Mouse (Mus musculus): ENCODE measurements at regions not wholly inside any gene's neighbourhood (a gene's known extent, or its start where the extent isn't known, plus 50 kb on each side); places are given as distances from the start of the nearest gene placed in this dataset.

DNA sequence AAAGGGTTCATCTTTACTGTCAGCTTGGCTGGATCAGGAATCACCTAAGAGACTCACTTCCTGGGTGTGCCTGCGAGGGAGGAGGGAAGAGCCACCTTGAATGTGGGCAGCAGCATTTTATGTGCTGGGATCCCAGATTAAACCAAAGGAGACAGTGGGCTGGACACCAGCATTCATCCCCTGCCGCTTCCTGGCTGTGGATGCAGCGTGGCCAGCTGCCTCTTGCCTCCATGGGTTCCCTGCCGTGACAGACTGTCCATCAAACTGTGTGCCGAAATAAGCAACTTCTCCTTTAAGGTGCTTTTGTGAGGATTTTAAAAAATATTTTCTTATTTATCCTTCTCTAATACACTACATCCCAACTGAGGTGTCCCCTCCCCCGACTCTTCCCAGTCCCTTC is 55.4 kb upstream of the Cdh4 start:
- ATAC-seq (ENCODE audit: insufficient read depth, low FRiP score), result no peak
- H3K4me3 ChIP-seq (replicated peaks; ENCODE audit: low read length), result no peak overlapping the region
- H3K9ac ChIP-seq (ENCODE audit: low read length), result no peak overlapping the region
- no peaks in the 10 kb centered on the region for H3K36me3 ChIP-seq (ENCODE audit: control insufficient read depth, insufficient read depth, low read length)
- H3K9me3 ChIP-seq (replicated peaks; ENCODE audit: control insufficient read depth, low read length), result no peaks in the 10 kb centered on the region
- H3K4me1 ChIP-seq (ENCODE audit: control insufficient read depth, insufficient read depth, low read length), result peaks cover 10% of the 10 kb centered on the region
- H3K27ac ChIP-seq (ENCODE audit: low read length), result no peak overlapping the region
- WGBS, result 78% methylated on average over 6 of the region's 6 CpGs
- H3K4me2 ChIP-seq (ENCODE audit: low read depth, low read length), result no peak overlapping the region
- H3K27me3 ChIP-seq (ENCODE audit: control insufficient read depth, insufficient read depth, low read length), result no peaks in the 10 kb centered on the region

DNA sequence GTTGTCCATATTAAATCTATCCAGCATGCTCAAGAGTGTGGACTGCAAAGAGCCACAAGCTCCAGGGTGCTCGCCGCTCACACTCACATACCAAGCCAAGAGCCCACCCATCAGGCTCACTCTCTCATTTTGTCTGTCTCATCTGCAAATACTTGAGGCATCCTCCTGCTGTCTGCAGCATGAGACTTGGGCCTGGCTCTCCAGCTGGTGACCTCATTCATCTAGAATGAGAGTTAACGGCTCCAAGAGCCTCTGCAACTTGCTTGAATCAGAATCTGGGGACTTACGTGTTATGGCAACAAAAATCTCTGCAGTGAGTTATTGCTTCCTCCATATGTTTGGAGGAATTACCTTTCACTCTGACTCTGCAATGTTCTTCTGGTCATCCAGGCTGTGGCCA is 51.7 kb upstream of the Cdh4 start:
- peak; percentile 57 for ATAC-seq (ENCODE audit: insufficient read depth, low FRiP score)
- 40% methylated on average over 4 of the region's 4 CpGs for WGBS
- H3K9me3 ChIP-seq (replicated peaks; ENCODE audit: control insufficient read depth, low read length), result no peaks in the 10 kb centered on the region
- H3K9ac ChIP-seq (ENCODE audit: low read length), result no peak overlapping the region
- H3K4me3 ChIP-seq (replicated peaks; ENCODE audit: low read length), result no peak overlapping the region
- H3K27me3 ChIP-seq (ENCODE audit: control insufficient read depth, insufficient read depth, low read length), result no peaks in the 10 kb centered on the region
- H3K4me2 ChIP-seq (ENCODE audit: low read depth, low read length), result no peak overlapping the region; the same call in 1 of the 2 replicates
- H3K27ac ChIP-seq (ENCODE audit: low read length), result peak overlapping the region; percentile 72
- H3K36me3 ChIP-seq (ENCODE audit: control insufficient read depth, insufficient read depth, low read length), result no peaks in the 10 kb centered on the region
- H3K4me1 ChIP-seq (ENCODE audit: control insufficient read depth, insufficient read depth, low read length), result peaks cover 14% of the 10 kb centered on the region

DNA sequence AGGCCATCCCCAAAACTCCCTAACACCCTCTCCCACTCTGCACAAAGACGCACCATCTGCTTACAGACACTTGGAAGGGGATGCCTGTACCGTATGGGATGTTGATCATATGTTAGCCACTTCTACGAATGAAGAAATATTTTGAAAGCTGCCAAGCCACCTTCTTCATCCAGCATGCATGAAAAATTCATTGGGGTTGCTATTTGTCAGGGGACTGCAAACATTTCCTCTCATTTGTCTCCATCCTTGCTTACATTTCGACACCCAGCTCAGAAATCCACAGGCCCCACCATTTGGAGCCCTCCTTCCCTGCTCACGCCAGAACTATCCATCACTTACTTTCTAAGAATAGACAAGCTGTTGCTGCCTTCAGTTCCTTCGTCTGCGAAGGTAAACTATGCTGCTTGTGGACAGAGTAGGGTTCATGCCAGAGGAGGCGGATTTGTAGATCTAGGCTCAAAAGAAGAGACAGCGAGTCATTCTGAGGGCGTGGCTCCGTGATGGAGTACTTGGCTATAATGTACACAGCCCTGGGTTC is 51.2 kb upstream of the Cdh4 start:
- 14% methylated on average over 11 of the region's 11 CpGs for WGBS
- peak; percentile 71 for ATAC-seq (ENCODE audit: insufficient read depth, low FRiP score)
- Histone ChIP-seq H3K4me1 (ENCODE audit: control insufficient read depth, insufficient read depth, low read length) (peaks cover 14% of the 10 kb centered on the region), H3K4me2 (ENCODE audit: low read depth, low read length) (no peak overlapping the region; the same call in 1 of the 2 replicates), H3K9ac (ENCODE audit: low read length) (no peak overlapping the region), H3K9me3 (replicated peaks; ENCODE audit: control insufficient read depth, low read length) (no peaks in the 10 kb centered on the region), H3K27ac (ENCODE audit: low read length) (peak overlapping the region; percentile 72), H3K27me3 (ENCODE audit: control insufficient read depth, insufficient read depth, low read length) (no peaks in the 10 kb centered on the region), H3K4me3 (replicated peaks; ENCODE audit: low read length) (no peak overlapping the region), H3K36me3 (ENCODE audit: control insufficient read depth, insufficient read depth, low read length) (no peaks in the 10 kb centered on the region)

Data from stomach, embryonic 16.5 days (tissue).